Mouse (Mus musculus) erythroblast, adult 5-6 weeks (primary cell): ENCODE results near the gene Gh. TPM values are rescaled to one million over a fixed set of nuclear protein-coding genes. Genes with fewer than 3 reads are reported as not detected.

Source experiments
- total RNA-seq, 2 experiments: library from RNA; stranded (forward) in 1 of 2; stranded (reverse) in 1 of 2; fragments of 150-400 nt in 1 of 2; fragments of 200-764, 138-1000 nt in 1 of 2; gene quantifications; 2 replicates each; pipeline versions ENCODE4 v1.2.3 to v1.2.4; 2015 to 2017; ENCODE audit warnings: low replicate concordance in 2 of 2

The Gh gene
- total RNA-seq, 2 experiments from 2014 or later: not detected

Other genes with a start within 250 kb of the Gh start
- gene Taco1, start 235.8 kb downstream of the Gh start, total RNA-seq (2015; ENCODE audit: low replicate concordance): 1.2 and 1.9 TPM in 2 replicates
- gene Taco1, start 235.8 kb downstream of the Gh start, total RNA-seq (2017; ENCODE audit: low replicate concordance): 0.17 and 8.5 TPM in 2 replicates
- gene Map3k3, start 217.3 kb downstream of the Gh start, total RNA-seq (2015; ENCODE audit: low replicate concordance): 2.9 and 6.3 TPM in 2 replicates
- 5.2 and 11.7 TPM in 2 replicates for gene Map3k3, start 217.3 kb downstream of the Gh start, total RNA-seq (2017; ENCODE audit: low replicate concordance)
- not detected in 2 replicates for gene Gm10840, start 141.0 kb downstream of the Gh start, total RNA-seq (2015; ENCODE audit: low replicate concordance)
- not detected in 2 replicates for gene Gm10840, start 141.0 kb downstream of the Gh start, total RNA-seq (2017; ENCODE audit: low replicate concordance)
- 43.2 and 53.5 TPM in 2 replicates for gene Limd2, start 141.0 kb downstream of the Gh start, total RNA-seq (2015; ENCODE audit: low replicate concordance)
- 7.4 and 14.3 TPM in 2 replicates for gene Limd2, start 141.0 kb downstream of the Gh start, total RNA-seq (2017; ENCODE audit: low replicate concordance)
- 3.8 and 11.5 TPM in 2 replicates for gene Strada, start 99.7 kb downstream of the Gh start, total RNA-seq (2015; ENCODE audit: low replicate concordance)
- 4.9 and 5.7 TPM in 2 replicates for gene Strada, start 99.7 kb downstream of the Gh start, total RNA-seq (2017; ENCODE audit: low replicate concordance)
- gene Ccdc47, start 85.5 kb downstream of the Gh start, total RNA-seq (2015; ENCODE audit: low replicate concordance): 11.5 and 15.2 TPM in 2 replicates
- 38.8 and 57.4 TPM in 2 replicates for gene Ccdc47, start 85.5 kb downstream of the Gh start, total RNA-seq (2017; ENCODE audit: low replicate concordance)
- gene Ddx42, start 84.9 kb downstream of the Gh start, total RNA-seq (2015; ENCODE audit: low replicate concordance): 13.4 and 14.6 TPM in 2 replicates
- 18.8 and 35.8 TPM in 2 replicates for gene Ddx42, start 84.9 kb downstream of the Gh start, total RNA-seq (2017; ENCODE audit: low replicate concordance)
- gene Ftsj3, start 45.8 kb downstream of the Gh start, total RNA-seq (2015; ENCODE audit: low replicate concordance): 6.0 and 7.5 TPM in 2 replicates
- gene Ftsj3, start 45.8 kb downstream of the Gh start, total RNA-seq (2017; ENCODE audit: low replicate concordance): 24.0 and 29.1 TPM in 2 replicates
- 11.7 and 23.8 TPM in 2 replicates for gene Psmc5, start 45.7 kb downstream of the Gh start, total RNA-seq (2015; ENCODE audit: low replicate concordance)
- gene Psmc5, start 45.7 kb downstream of the Gh start, total RNA-seq (2017; ENCODE audit: low replicate concordance): 30.6 and 49.8 TPM in 2 replicates
- gene Smarcd2, start 28.9 kb downstream of the Gh start, total RNA-seq (2015; ENCODE audit: low replicate concordance): 15.9 and 17.1 TPM in 2 replicates
- 41.4 and 51.1 TPM in 2 replicates for gene Smarcd2, start 28.9 kb downstream of the Gh start, total RNA-seq (2017; ENCODE audit: low replicate concordance)
- gene Tcam1, start 25.2 kb downstream of the Gh start, total RNA-seq (2015; ENCODE audit: low replicate concordance): 0.42 TPM in 1 of 2 replicates, not detected in the other
- gene Tcam1, start 25.2 kb downstream of the Gh start, total RNA-seq (2017; ENCODE audit: low replicate concordance): 0.56 TPM in 1 of 2 replicates, not detected in the other
- 10.7 and 16.1 TPM in 2 replicates for gene Cd79b, start 12.9 kb upstream of the Gh start, total RNA-seq (2015; ENCODE audit: low replicate concordance)
- 3.2 and 7.2 TPM in 2 replicates for gene Cd79b, start 12.9 kb upstream of the Gh start, total RNA-seq (2017; ENCODE audit: low replicate concordance)
- not detected in 2 replicates for gene Scn4a, start 51.4 kb upstream of the Gh start, total RNA-seq (2015; ENCODE audit: low replicate concordance)
- gene Scn4a, start 51.4 kb upstream of the Gh start, total RNA-seq (2017; ENCODE audit: low replicate concordance): not detected in 2 replicates
- not detected in 2 replicates for gene Prr29, start 63.6 kb upstream of the Gh start, total RNA-seq (2015; ENCODE audit: low replicate concordance)
- gene Prr29, start 63.6 kb upstream of the Gh start, total RNA-seq (2017; ENCODE audit: low replicate concordance): not detected in 2 replicates
- 9.8 and 10.7 TPM in 2 replicates for gene Icam2, start 86.2 kb upstream of the Gh start, total RNA-seq (2015; ENCODE audit: low replicate concordance)
- 4.0 and 13.7 TPM in 2 replicates for gene Icam2, start 86.2 kb upstream of the Gh start, total RNA-seq (2017; ENCODE audit: low replicate concordance)
- 7.9 and 11.1 TPM in 2 replicates for gene Ern1, start 186.0 kb upstream of the Gh start, total RNA-seq (2015; ENCODE audit: low replicate concordance)
- gene Ern1, start 186.0 kb upstream of the Gh start, total RNA-seq (2017; ENCODE audit: low replicate concordance): 23.8 and 25.6 TPM in 2 replicates